Mouse (Mus musculus) lung, postnatal 36 days (tissue): ENCODE measurements at regions not wholly inside any gene's neighbourhood (a gene's known extent, or its start where the extent isn't known, plus 50 kb on each side); places are given as distances from the start of the nearest gene placed in this dataset.
"Not testable (repeated sequence)": the region's sequence is repeated elsewhere in the genome, so short reads cannot be mapped to it uniquely, and the experiment has no call there.

ENCODE experiments used
- DNase-seq: peaks from one replicate; pipeline ENCODE4 v3.0.0; 2022; ENCODE audit warnings: mixed read lengths

DNA sequence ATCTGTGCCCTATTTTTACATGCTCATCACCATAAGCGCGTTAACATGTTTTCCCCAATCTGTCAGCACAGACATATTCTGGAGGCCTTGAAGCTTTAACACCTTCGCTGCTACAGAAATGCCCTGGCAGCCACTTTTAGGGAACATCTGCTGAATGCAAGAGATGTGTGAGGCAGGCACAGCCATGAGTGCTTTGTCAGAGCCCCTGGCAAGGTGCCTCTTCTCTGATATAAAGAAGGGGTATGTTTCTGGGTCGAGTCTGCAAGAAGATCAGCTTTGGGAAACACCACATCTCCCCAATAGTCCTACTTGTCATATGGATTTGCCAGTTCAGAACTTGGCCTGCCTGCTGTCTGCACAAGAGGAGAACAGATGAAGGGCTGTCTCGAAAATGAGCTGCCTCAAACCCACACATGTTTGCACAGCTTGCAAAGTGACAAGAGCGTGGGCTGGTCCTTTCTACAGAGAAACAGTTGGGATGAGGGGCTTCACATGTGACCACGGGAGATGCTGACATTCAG is 1263.3 kb upstream of the Klhl29 start:
- DNase-seq, result no peak

DNA sequence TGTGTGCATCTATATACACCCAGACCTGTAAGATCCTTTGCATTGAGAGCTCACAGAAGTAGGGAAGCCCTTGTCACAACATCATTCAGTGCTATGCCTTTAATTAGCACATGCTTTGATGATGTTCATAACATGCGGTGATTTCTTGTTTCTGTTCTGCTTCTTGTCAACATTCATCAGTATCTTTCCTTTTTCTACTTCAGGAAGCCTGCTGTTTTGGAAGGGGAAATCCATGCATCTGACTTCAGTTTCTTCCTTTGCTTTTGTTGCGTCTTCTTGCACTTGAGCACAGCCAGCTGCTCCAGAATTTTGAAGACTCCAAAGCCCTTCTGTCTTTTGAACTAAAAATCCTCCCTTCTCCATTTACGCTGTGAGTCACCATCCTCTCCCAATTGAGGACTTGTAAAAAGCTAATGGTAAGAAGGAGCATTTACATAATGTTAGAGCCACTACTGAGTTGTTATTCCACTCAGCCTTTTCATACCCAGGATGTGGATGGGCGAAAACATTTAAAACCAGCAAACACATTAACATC is 1262.4 kb upstream of the Klhl29 start:
- no peak for DNase-seq

DNA sequence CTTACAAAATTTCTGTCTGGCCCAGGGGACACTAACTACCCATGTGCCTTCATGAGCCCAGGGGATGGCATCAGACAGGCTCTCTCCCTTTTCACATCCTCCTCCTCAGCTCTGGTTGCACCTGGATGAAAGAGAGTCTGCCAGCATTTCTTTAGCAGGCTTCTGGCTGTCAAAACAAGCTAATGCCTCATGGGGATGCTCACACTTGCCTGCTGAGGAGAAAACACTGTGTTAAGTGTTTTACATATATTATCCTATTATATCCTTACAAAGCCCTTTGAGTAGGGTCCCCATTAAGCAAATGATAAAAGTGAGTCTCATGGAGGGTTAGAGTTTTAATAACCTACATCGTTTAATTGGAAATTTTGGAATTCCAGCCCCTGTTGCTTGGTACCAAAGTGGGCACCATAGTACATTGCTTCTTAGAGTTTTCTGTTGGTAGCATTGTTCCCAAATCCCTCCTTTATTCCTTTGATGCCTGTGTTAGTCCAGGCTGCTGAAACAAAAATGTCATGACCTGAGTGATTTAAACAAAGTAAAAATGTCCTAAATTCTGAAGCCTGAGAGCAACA is 1247.2 kb upstream of the Klhl29 start:
- DNase-seq, result no peak

DNA sequence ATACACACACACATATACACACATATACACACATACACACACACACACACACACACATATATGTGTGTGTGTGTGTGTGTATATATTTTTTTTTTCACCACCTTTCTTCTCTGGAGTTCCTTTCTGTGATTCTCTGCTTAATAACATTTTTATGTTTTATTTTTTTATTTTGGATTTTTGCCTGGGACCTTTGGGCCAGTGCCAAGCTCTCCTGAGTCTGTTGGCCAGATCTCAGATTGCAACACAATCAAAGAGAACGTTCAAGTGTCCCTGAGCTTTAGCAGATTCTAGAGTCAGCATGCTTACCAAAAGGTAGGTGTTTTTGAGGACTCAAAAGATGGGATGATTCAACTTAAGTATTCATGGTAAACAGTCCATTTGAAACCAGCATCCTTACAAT is 1225.6 kb upstream of the Klhl29 start:
- peak; percentile 0 for DNase-seq

DNA sequence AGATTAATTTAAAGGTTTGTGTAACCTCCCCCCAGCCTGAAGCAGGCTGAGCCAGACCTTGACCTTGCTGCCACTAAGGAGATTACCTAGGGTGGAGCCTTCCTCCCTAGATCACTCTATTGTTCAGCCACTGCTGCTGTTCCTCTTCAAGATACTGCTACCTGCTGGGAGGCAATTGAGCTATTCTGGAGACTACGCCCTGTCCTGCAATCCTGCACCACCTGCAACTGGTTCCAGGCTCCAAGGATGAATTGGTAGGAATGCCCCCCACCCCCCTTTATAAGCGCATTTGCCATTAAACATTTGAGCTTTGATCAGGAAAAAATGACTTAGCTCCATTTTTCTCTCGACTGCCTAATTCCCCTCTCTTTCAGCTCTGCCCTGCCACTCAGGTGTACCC is 1220.0 kb upstream of the Klhl29 start:
- DNase-seq, result not testable (repeated sequence)

DNA sequence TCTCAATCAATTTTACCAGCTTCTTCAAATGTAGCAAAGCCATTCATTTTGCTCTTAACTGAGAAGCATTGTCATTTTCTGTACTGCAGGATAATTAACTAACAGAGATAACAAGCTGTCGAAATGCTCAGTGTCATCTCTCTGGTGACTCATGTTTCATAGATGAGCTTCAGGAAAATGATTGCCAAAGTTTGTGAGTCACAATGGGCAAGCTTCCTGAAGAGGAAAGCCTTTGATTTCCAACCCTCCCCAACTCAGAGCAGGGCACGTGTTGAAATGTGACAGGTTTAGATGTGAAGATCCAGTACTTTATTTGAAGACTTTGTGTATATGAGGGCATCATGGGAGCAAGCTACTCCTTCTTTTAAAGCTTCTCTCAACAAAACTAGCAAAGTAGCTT is 1214.7 kb upstream of the Klhl29 start:
- no peak for DNase-seq

DNA sequence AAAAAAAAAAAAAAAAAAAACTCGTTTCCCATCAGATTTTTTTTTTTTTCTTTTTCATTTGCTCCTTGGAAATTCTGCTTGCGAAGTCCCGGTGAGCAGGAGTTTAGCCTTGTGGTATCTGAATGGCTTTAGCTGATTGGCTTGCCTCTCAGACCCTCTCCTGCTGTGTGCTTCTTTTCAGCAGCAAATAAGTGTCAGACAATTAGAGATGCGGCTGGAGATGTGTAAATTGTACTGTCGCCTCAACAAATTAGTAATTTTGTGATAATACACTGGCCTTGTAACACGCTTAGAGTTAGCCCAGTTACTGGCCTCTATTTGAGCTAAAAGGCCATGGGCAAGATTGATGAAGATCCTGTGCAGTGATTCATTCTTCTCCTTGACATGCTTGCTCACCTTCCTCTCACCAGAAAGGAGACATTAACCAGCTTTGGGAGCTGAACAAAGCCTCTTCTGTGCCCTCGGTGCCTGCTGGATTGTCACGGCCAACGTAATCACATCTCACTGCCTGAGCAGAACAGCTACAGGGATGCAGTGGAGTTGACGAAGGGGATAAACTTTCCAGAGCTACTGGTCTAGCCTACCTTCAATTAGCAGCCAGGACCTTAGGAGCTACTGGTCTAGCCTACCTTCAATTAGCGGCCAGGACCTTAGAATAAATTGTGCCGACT is 1212.7 kb upstream of the Klhl29 start:
- no peak for DNase-seq

DNA sequence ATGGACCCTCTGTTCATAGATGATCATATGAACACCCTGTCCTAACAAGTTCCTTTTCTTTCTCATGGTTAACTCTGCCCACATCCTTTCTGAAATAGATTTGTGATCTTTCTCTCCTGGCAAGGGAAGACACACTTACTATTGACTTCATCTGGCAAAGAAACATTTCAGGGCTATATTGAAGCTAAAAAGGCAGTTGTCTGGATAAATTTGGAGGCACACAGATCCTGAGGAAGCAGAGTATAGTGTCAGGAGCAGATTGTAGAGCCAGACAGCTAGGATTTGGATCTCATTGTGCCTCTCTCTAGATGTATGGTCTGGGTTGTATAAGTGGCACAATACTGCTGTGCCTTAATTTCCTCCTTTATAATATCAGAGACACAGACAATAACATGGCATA is 1204.7 kb upstream of the Klhl29 start:
- no peak for DNase-seq

DNA sequence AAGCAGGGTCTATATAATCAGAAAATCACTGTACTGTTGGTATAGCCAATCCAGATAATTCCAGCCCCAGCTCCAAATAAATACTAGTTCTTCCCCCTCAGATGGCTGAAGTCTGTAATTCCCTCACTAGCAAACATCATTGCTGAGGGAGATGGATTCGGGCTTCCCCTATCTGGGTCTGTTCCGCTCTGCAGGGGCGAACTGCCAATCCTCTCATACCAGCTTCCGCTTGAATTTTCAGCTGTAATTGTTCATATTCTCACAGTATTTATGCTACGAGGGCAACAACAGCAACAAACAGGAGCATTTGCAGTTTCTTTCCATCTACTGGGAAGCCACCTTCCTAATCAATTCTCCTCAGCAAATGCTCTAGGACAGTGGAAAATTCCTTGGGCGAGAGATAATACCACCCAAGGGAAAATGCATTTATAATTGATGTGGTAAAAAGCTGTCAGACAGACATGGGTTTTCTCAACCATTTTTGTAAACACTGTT is 1201.4 kb upstream of the Klhl29 start:
- no peak for DNase-seq
